Mouse (Mus musculus) left cerebral cortex, postnatal 10 days (tissue): ENCODE data around the gene Agbl3. TPM values are rescaled to one million over a fixed set of nuclear protein-coding genes. Genes with fewer than 3 reads are reported as not detected.

ENCODE experiments used
- DNase-seq, 2 experiments: peaks; one replicate each; pipeline ENCODE4 v3.0.0; 2021 to 2022; ENCODE audit warnings: low spot score in 2 of 2, mixed read lengths in 1 of 2; ENCODE audit errors: extremely low spot score in 1 of 2
- intact Hi-C: fragments of 180-260 bp; cut with DNase I; formaldehyde crosslinking; loops from one replicate; pipeline ENCODE4 v1.15.1; 2025
- total RNA-seq, 2 experiments: library from RNA; stranded (reverse); gene quantifications; 2 replicates each; pipeline ENCODE4 v1.2.3; 2021

The Agbl3 gene
- total RNA-seq, 2 experiments from 2014 or later = 17.1 to 19.7 TPM

- DNase-seq = no peak
- intact Hi-C loops = no loop called here
These were observed 88.4 kb downstream of the Agbl3 start for GRCm38 (mm10) chr6:34868507-34869217.

DNA sequence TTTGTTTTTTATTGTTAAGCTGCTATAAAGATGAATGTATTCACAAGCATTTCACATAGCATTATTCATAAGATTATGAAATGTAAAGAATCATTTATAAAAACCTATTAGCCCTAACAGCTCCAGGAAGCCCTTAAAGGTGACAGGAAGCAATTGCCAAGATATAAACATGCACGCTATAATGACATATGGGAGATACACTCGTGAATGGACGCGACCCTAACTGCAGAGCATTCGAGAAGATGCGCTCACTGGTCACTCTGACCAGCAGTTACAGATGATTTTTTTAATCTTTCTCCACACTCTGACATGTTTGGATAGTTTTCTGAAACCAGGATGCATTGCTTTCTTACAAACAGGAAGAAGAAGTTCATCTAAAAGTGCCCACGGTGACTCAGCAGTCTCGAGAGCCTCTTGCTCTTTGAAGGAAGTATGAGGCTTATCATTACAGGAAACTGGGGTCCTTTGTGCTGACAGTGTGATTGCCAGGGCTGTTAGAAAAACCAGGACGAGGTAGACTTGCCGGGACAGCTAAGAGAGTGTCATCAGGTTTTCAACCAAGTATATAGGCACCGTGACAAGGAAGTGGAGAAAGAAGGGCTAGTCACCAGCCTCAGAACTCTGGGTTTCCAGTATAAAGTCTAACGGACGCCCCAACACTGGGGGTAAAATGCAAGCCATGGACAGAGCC is 89.1 kb downstream of the Agbl3 start:
- intact Hi-C loops = no loop called here
- peak in 1 of 2 experiments; percentile 31 for DNase-seq

GRCm38 (mm10) chr6:34870136-34870535 is 89.9 kb downstream of the Agbl3 start:
- intact Hi-C loops = no loop called here
- DNase-seq = no peak

GRCm38 (mm10) chr6:34870724-34871123 is 90.5 kb downstream of the Agbl3 start:
- intact Hi-C loops = no loop called here
- DNase-seq = no peak

DNA sequence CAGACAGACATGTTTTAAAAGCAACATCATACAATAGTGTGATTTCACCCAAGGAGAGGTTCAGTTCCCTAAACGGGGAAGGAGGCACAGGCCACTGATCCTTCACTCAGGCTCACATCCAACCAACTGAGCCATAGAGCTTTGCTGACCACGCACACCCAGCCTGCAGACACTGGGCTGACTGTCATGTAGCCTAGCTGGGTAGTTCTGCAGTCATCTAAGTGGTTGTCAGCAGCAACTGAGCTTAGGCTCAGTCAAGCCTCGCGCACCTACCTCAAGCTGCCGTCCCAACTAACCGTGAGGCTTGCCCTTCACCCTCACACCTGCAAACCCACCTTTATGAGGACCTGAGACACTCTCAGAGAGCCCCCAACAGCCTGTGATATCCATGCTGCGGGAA is 91.7 kb downstream of the Agbl3 start:
- intact Hi-C loops = no loop called here
- DNase-seq = peak in 1 of 2 experiments; percentile 31

- intact Hi-C loops = no loop called here
- DNase-seq = no peak
These were observed 92.6 kb downstream of the Agbl3 start for GRCm38 (mm10) chr6:34872871-34873270.

DNA sequence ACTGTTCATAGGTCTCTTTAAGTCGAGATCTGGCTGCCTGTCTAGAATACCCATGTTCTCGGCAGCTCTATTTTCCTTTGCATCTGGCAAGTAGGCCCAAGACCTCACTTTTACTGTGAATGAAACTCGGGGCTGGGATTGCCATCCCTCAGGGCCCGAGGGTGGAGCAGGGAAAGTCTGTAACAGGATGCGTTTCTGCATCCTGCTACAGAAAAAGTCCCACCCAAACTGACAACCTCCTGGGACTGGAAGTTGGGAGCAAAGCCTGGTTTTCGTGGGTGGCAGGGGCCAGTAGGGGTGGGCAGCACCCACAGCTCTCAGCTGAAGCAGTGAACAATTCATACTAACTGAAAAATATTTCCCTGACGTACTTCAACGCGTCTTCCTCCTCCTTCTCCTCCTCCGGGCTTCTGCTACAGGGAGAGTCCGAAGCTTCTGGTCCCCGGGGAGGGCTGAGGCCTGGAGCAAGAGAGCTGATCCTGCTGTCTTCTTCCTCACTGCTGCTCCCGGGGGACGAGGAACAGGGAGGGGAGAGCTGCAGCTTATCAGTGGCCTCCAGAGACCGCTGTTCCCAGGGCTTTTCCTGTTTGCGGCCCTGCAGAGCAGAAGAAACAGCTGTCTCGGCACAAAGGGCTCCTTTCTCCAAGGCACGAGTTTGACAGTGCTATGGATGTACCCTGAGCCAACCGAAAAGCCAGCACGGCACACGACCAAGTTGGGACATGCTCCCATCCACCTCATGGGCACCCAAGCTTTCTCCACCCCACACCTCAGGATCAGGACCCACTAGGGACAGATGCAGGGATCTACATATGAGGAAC is 94.1 kb downstream of the Agbl3 start:
- intact Hi-C loops = no loop called here
- peak in 1 of 2 experiments; percentile 85 for DNase-seq

GRCm38 (mm10) chr6:34875268-34875761 is 95.1 kb downstream of the Agbl3 start:
- DNase-seq = peak in 1 of 2 experiments; percentile 51
- intact Hi-C loops = loop anchor here (5.0 kb wide), 1 partner anchor 93 kb away; the partner anchor contains the start of gene Agbl3

DNA sequence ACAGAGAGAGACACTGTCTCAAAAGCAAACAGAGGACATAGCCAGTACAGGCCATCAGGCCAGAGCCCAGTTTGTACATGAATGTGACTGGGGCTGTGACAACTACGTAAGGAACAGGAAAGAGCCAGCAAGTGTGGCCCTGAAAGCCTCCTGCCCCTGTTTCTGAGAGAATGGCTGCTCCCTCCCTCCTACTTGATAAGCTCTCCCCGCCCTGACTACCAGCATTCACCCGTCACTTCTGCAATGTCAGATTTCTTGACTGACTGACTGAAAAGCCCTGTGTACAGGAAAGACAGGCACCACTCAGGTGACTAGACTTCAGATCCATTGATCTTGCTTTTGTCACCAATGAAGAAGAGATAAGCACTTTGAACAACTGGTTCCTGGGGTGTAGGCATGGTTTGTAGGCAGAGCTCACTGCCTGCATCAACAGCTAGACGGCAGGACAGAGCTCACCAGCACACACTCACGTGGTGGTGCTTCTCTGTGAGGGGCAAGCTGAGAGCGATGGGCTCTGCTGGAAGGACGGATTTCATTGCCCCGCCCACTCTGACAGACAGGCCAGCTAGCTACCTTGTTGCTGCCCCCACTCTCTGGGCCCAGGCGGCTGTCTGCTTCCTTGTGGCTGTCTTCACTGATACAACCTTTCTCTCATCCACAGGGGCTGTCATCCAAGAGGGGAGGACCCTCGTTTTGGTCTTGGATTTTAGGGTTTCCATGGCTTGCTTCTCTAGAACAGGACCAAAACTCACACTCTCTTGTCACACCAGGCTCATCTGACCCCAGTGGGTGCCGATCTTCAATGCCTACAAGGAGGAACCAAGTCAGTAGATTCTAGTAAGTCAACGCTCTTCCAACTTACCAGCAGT is 96.0 kb downstream of the Agbl3 start:
- intact Hi-C loops = loop anchor here (5.0 kb wide), 1 partner anchor 94 kb away; the partner anchor contains the start of gene Agbl3
- peak in 1 of 2 experiments; percentile 53 for DNase-seq

DNA sequence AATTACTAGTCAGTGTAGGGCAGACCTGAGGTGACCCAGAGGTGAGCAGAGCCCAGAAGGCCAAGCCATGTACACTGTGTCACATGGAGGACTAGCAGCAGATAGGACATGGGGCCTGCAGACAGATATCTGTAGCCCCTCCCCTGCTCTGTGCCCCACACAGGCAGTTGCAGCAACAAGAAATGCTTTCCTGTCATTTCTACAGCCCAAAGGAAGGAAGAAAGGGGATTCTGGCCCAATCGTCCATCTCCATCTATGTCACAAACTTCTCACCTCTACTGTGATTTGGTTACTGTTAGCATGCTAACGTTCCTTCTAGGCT is 96.6 kb downstream of the Agbl3 start:
- intact Hi-C loops = loop anchor here (5.0 kb wide), 1 partner anchor 94 kb away; the partner anchor contains the start of gene Agbl3
- peak in 1 of 2 experiments; percentile 16 for DNase-seq

DNA sequence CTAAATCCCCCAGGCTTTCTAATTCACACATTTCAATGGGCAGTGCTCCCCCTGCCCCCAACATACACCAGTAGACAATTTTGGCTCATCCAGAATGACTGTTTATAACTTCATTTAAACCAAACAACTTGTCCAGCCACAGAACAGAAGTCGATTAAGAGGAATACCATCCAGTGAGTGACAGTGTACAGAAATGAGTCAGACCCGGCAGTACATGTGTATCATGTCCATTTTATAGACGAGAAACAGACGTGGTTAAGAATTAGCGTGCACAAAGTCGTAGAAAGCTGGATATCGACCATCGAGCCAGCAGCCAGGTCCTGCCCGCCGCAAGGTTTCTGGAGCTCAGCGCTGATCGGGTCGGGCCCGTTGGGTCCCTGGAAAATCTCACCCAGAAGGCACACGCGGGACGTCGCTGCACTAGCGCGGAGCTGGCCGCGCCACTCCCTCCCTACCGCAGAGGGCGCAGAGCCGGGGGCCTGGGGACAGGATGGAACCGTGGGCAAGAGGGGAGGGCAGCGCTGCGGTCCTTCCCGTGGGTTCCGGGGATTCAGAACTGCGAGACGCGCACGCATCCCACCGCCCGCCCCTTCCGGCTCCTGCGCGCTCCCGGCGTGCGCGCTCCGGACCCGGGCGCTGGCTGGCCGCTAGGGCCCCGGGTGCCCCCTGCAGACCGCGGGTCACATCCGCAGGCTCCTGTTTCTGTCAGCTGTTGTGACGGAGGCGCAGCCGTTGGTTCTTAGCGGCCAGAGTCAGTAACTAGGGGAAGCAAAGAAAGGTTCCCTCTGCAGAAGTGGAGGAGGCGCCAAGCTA is 97.5 kb downstream of the Agbl3 start, which contains the start of gene Cyren:
Gene Cyren, minus strand, starts transcription at position 552 of the 813 bp plus-strand sequence.
- intact Hi-C loops = loop anchor here (5.0 kb wide), 1 partner anchor 95 kb away; the partner anchor contains the start of gene Agbl3
- DNase-seq = peak; percentile 85 to 96

- intact Hi-C loops = loop anchor here (5.0 kb wide), 1 partner anchor 97 kb away; the partner anchor contains the start of gene Agbl3
- DNase-seq = peak in 1 of 2 experiments; percentile 16
These were observed 99.0 kb downstream of the Agbl3 start for GRCm38 (mm10) chr6:34879101-34879740.

GRCm38 (mm10) chr6:34879911-34880475 is 99.8 kb downstream of the Agbl3 start:
- intact Hi-C loops = loop anchor here (5.0 kb wide), 1 partner anchor 98 kb away; the partner anchor contains the start of gene Agbl3
- DNase-seq = peak; percentile 58

DNA sequence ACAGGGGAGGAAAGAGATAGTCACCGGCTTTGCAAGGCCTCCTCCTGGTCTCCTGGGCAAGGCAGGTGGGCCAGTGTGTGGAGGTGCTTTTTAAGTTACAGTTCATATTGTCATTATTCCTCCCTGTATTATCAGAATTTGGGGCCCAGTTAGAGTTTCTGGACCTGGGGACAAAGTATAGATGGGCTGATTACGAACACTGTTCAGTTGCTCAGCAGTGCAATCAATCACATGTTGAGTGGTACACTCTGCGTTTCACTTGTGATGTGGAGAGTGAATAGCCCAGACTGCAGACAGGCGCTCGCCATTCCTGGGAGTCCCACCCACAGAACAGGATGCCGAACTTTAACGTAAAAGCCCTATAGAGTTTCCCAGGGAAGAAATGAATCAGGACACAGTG is 104.5 kb downstream of the Agbl3 start:
- intact Hi-C loops = no loop called here
- DNase-seq = no peak

DNA sequence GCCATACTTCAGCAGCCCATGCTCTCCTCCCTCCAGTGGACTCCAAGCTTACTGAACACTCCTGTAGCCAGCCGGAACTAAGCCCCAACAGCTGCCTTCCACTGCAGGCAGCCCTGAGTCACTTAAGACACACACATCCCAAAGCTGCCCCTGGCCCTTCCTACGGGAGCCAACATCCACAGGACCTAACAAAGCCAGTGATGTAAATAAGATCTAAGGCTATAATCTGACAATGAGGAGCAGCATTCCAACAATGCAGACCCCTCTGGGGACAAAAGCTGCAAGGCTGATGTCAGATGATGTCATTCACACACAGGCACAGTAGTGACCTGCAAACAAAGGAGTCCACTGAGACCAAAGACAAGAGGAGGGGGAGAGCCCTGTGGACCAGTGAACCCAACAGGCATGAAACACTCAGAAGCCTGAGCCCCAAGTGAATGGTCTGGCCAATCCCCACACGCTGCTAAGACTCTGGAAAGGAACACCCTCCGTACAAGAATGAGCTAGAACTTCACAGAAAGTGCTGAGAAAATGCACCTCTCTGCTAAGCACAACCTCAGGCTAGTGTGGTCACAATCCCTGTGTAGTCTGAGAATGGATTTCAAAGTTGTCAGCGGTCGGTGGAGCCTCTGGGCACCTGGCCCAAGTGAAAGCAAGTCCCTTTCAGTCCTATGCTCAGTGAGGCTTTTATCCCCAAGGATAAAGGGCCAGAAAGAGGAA is 107.1 kb downstream of the Agbl3 start:
- intact Hi-C loops = no loop called here

GRCm38 (mm10) chr6:34889185-34889584 is 109.0 kb downstream of the Agbl3 start:
- intact Hi-C loops = no loop called here
- DNase-seq = no peak

More for the DNA sequence above, 107.1 kb downstream of the Agbl3 start:
- DNase-seq = no peak
